ENCODE assay signal across 8 mouse cellular contexts in genomic region chr15:7213683-7214082, GRCm38 (mm10).
DNase-seq lines count a peak whose midpoint lies in the region; ATAC-seq and TF ChIP-seq lines count a peak whose summit lies in the region.

No protein-coding gene starts in this region.

- H3K36me3 ChIP-seq in forebrain, embryonic 11.5 days (ENCODE audit: control insufficient read depth, insufficient read depth, low read length) = no peaks in the 10 kb centered on the region
- H3K36me3 ChIP-seq in forebrain, postnatal 0 days (ENCODE audit: insufficient read depth) = no peaks in the 10 kb centered on the region
- no peaks in the 10 kb centered on the region for H3K36me3 ChIP-seq in intestine, embryonic 16.5 days (ENCODE audit: control insufficient read depth, insufficient read depth, low read length)

- DNase-seq in forebrain, embryonic 11.5 days (ENCODE audit: low spot score) = peak; percentile 46
- DNase-seq in forebrain, postnatal 0 days = no peak
- peak; percentile 52 for DNase-seq in urinary bladder, postnatal 25 days (ENCODE audit: low spot score)
- DNase-seq in urinary bladder, postnatal 10 days (ENCODE audit: low spot score) = no peak

- peak; percentile 33; the same call in 1 of the 2 replicates for ATAC-seq in forebrain, embryonic 11.5 days (replicated peaks; ENCODE audit: low FRiP score)
- ATAC-seq in forebrain, postnatal 0 days = no peak
- ATAC-seq in intestine, embryonic 16.5 days = peak; percentile 77
- ATAC-seq in activated CD4-positive, CD25-positive, alpha-beta regulatory T cell, adult 4 months = no peak
- no peak for ATAC-seq in megakaryocyte progenitor cell, adult 5-6 weeks (replicated peaks; ENCODE audit: poor library complexity)
- ATAC-seq in monocyte, adult 5-6 weeks (replicated peaks; ENCODE audit: insufficient number of reproducible peaks, low FRiP score, low TSS enrichment, poor library complexity, severe bottlenecking) = no peak

- TF ChIP-seq CTCF in forebrain, postnatal 0 days (IDR thresholded peaks at IDR 0.05; ENCODE audit: low read depth) = no peak

- H3K9ac ChIP-seq in forebrain, embryonic 11.5 days (ENCODE audit: low read length) = no peak overlapping the region
- H3K9ac ChIP-seq in forebrain, postnatal 0 days = no peak overlapping the region
- no peak overlapping the region for H3K9ac ChIP-seq in intestine, embryonic 16.5 days (ENCODE audit: low read depth, low read length)

- no peak overlapping the region for H3K4me2 ChIP-seq in forebrain, embryonic 11.5 days (ENCODE audit: low read depth, low read length, severe bottlenecking)
- H3K4me2 ChIP-seq in forebrain, postnatal 0 days (ENCODE audit: low read depth) = no peak overlapping the region
- H3K4me2 ChIP-seq in intestine, embryonic 16.5 days (ENCODE audit: low read depth, low read length) = no peak overlapping the region

- H3K4me3 ChIP-seq in forebrain, embryonic 11.5 days (ENCODE audit: low read depth, low read length) = no peak overlapping the region
- no peak overlapping the region for H3K4me3 ChIP-seq in forebrain, postnatal 0 days (ENCODE audit: low read depth, low read length)
- H3K4me3 ChIP-seq in intestine, embryonic 16.5 days (ENCODE audit: low read length) = no peak overlapping the region

- no peak overlapping the region for H3K27ac ChIP-seq in forebrain, embryonic 11.5 days (ENCODE audit: low read depth, low read length)
- no peak overlapping the region for H3K27ac ChIP-seq in forebrain, postnatal 0 days (ENCODE audit: low read depth, low read length)
- H3K27ac ChIP-seq in intestine, embryonic 16.5 days (ENCODE audit: low read length) = no peak overlapping the region

- WGBS in forebrain, embryonic 11.5 days = 39% methylated on average over 1 of the region's 1 CpGs
- 9% methylated on average over 1 of the region's 1 CpGs for WGBS in forebrain, postnatal 0 days
- 11% methylated on average over 1 of the region's 1 CpGs for WGBS in intestine, embryonic 16.5 days

- H3K27me3 ChIP-seq in forebrain, embryonic 11.5 days (ENCODE audit: control insufficient read depth, insufficient read depth, low read length) = no peaks in the 10 kb centered on the region
- H3K27me3 ChIP-seq in forebrain, postnatal 0 days (ENCODE audit: insufficient read depth, low read length) = no peaks in the 10 kb centered on the region
- H3K27me3 ChIP-seq in intestine, embryonic 16.5 days (replicated peaks; ENCODE audit: control insufficient read depth, insufficient read depth, low read length) = no peaks in the 10 kb centered on the region

- H3K4me1 ChIP-seq in forebrain, embryonic 11.5 days (replicated peaks; ENCODE audit: control insufficient read depth, insufficient read depth, low read length) = 0 out of 2 replicates have a peak, but pooled peaks cover 2% of the 10 kb centered on the region
- no peaks in the 10 kb centered on the region for H3K4me1 ChIP-seq in forebrain, postnatal 0 days (ENCODE audit: insufficient read depth)
- peaks cover 7% of the 10 kb centered on the region; the same call in 1 of the 2 replicates for H3K4me1 ChIP-seq in intestine, embryonic 16.5 days (ENCODE audit: control insufficient read depth, insufficient read depth, low read length)

- H3K9me3 ChIP-seq in forebrain, embryonic 11.5 days (ENCODE audit: control insufficient read depth, low read length) = no peaks in the 10 kb centered on the region
- H3K9me3 ChIP-seq in forebrain, postnatal 0 days (ENCODE audit: low read length) = no peaks in the 10 kb centered on the region
- H3K9me3 ChIP-seq in intestine, embryonic 16.5 days (ENCODE audit: control insufficient read depth, low read length) = no peaks in the 10 kb centered on the region

Comparison
In these comparisons a context has a peak if more than half of its experiments do, and no peak if none do; other contexts are left out.
1. ATAC-seq: peak in forebrain, embryonic 11.5 days (single experiment) and intestine, embryonic 16.5 days (single experiment); none in forebrain, postnatal 0 days (single experiment), activated CD4-positive, CD25-positive, alpha-beta regulatory T cell, adult 4 months (single experiment), megakaryocyte progenitor cell, adult 5-6 weeks (single experiment) and monocyte, adult 5-6 weeks (single experiment).
2. DNase-seq: peak in forebrain, embryonic 11.5 days (single experiment) and urinary bladder, postnatal 25 days (single experiment); none in forebrain, postnatal 0 days (single experiment) and urinary bladder, postnatal 10 days (single experiment).